Mouse (Mus musculus): ENCODE measurements at regions not wholly inside any gene's neighbourhood (a gene's known extent, or its start where the extent isn't known, plus 50 kb on each side); places are given as distances from the start of the nearest gene placed in this dataset.

- TF ChIP-seq CTCF (IDR thresholded peaks at IDR 0.05; ENCODE audit: extremely low read depth, insufficient read depth, insufficient read length, insufficient replicate concordance) (no peak), POLR2A (IDR thresholded peaks at IDR 0.05; ENCODE audit: low read depth, low read length) (no peak)
These were observed 264.1 kb upstream of the Pum3 start for GRCm38 (mm10) chr19:27693706-27694105.
